9 mouse cellular contexts compared by ENCODE assay signal in genomic region chr14:16497226-16497661, GRCm38 (mm10).
DNase-seq lines count a peak whose midpoint lies in the region; ATAC-seq and TF ChIP-seq lines count a peak whose summit lies in the region.
"Had no signal": no experiment of that assay in that cellular context is flagged by ENCODE, and none has a peak within 500 bp of the region (broad histone marks: within the 10 kb centered on the region; RNA-seq: fewer than 3 reads in every experiment).

No protein-coding gene starts in this region.

- peak overlapping the region; percentile 27; the same call in 1 of the 2 replicates for H3K27ac ChIP-seq in brown adipose tissue, adult 24 weeks (replicated peaks; ENCODE audit: low read depth, low read length)
- peak overlapping the region; percentile 80 to 88 for H3K27ac ChIP-seq in heart, embryonic 14.5 days (replicated peaks in 1 of 2; ENCODE audit: control insufficient read depth in 1 of 2, insufficient read depth in 1 of 2, low read depth in 2 of 2, low read length in 2 of 2)
- H3K27ac ChIP-seq in layer of hippocampus, adult 2 months: no peak overlapping the region
- H3K27ac ChIP-seq in forebrain, embryonic 12.5 days: no peak overlapping the region

- WGBS in heart, embryonic 14.5 days: 40% methylated on average over 2 of the region's 2 CpGs
- WGBS in lung, adult 2 months: 28% methylated on average over 2 of the region's 2 CpGs
- 77% methylated on average over 2 of the region's 2 CpGs for WGBS in forebrain, embryonic 12.5 days

- H3K9ac ChIP-seq in heart, embryonic 14.5 days (ENCODE audit: low read length): no peak overlapping the region; the same call in 1 of the 2 replicates
- H3K9ac ChIP-seq in forebrain, embryonic 12.5 days: no peak overlapping the region

- peak; percentile 88 for DNase-seq in gastrocnemius, adult 18-20 months (ENCODE audit: low spot score)
- DNase-seq in gastrocnemius, postnatal 4 days (ENCODE audit: low spot score in 2 of 2): no peak
- DNase-seq in lung, adult 2 months: peak; percentile 27
- no peak for DNase-seq in kidney, adult 18-20 months
- DNase-seq in layer of hippocampus, adult 2 months (ENCODE audit: low spot score in 2 of 2): no peak
- DNase-seq: kidney, adult 9 months had no signal

- peak overlapping the region; percentile 18 for H3K4me2 ChIP-seq in heart, embryonic 14.5 days (ENCODE audit: low read length)
- H3K4me2 ChIP-seq in forebrain, embryonic 12.5 days: no peak overlapping the region

- no peaks in the 10 kb centered on the region for H3K9me3 ChIP-seq in heart, embryonic 14.5 days (ENCODE audit: control insufficient read depth, low read length)
- no peaks in the 10 kb centered on the region for H3K9me3 ChIP-seq in forebrain, embryonic 12.5 days

- no peaks in the 10 kb centered on the region for H3K27me3 ChIP-seq in heart, embryonic 14.5 days (ENCODE audit: control insufficient read depth, insufficient read depth, low read length)
- H3K27me3 ChIP-seq in forebrain, embryonic 12.5 days: no peaks in the 10 kb centered on the region

- H3K4me1 ChIP-seq in brown adipose tissue, adult 24 weeks (ENCODE audit: control insufficient read depth, insufficient read depth, insufficient read length, low read length): peaks cover 2% of the 10 kb centered on the region
- H3K4me1 ChIP-seq in heart, embryonic 14.5 days (ENCODE audit: control insufficient read depth in 2 of 2, insufficient read depth in 2 of 2, low read length in 2 of 2): peaks cover 17 to 29% of the 10 kb centered on the region in 2 experiments
- H3K4me1 ChIP-seq in lung, adult 2 months (ENCODE audit: control insufficient read depth, insufficient read depth, low read length): peaks cover 2% of the 10 kb centered on the region; the same call in 1 of the 2 replicates
- H3K4me1 ChIP-seq in forebrain, embryonic 12.5 days: no peaks in the 10 kb centered on the region

- ATAC-seq in heart, embryonic 14.5 days (ENCODE audit: insufficient number of reproducible peaks, insufficient read depth, low FRiP score, low read depth): peak; percentile 72
- ATAC-seq in forebrain, embryonic 12.5 days (ENCODE audit: low FRiP score): no peak

- no peak for TF ChIP-seq POLR2A in lung, adult 2 months (IDR thresholded peaks at IDR 0.05; ENCODE audit: borderline replicate concordance, extremely low read depth, low read depth, low read length)

- H3K36me3 ChIP-seq in heart, embryonic 14.5 days (ENCODE audit: control insufficient read depth, insufficient read depth, low read length): 0 out of 2 replicates have a peak, but pooled peaks cover 4% of the 10 kb centered on the region
- H3K36me3 ChIP-seq in forebrain, embryonic 12.5 days (replicated peaks): no peaks in the 10 kb centered on the region

- TF ChIP-seq CTCF in lung, adult 2 months (IDR thresholded peaks at IDR 0.05; ENCODE audit: insufficient read depth, low read length): no peak
- no peak for TF ChIP-seq CTCF in layer of hippocampus, adult 2 months (conservative IDR thresholded peaks at IDR 0.05)

- H3K4me3 ChIP-seq in brown adipose tissue, adult 24 weeks (ENCODE audit: insufficient read depth, low read depth, low read length): no peak overlapping the region
- no peak overlapping the region for H3K4me3 ChIP-seq in heart, embryonic 14.5 days (ENCODE audit: control insufficient read depth in 1 of 2, insufficient read depth in 1 of 2, low read depth in 1 of 2, low read length in 2 of 2)
- no peak overlapping the region for H3K4me3 ChIP-seq in lung, adult 2 months (replicated peaks; ENCODE audit: extremely low read depth, low read depth, low read length)
- no peak overlapping the region for H3K4me3 ChIP-seq in layer of hippocampus, adult 2 months
- H3K4me3 ChIP-seq in forebrain, embryonic 12.5 days (replicated peaks): no peak overlapping the region

Comparison
In these comparisons a context has a peak if more than half of its experiments do, and no peak if none do; other contexts are left out.
1. DNase-seq: peak in gastrocnemius, adult 18-20 months (single experiment) and lung, adult 2 months (single experiment); none in gastrocnemius, postnatal 4 days (0 of 2), kidney, adult 18-20 months (single experiment) and layer of hippocampus, adult 2 months (0 of 2).
2. H3K27ac ChIP-seq: peak in brown adipose tissue, adult 24 weeks (single experiment) and heart, embryonic 14.5 days (2 of 2); none in layer of hippocampus, adult 2 months (single experiment) and forebrain, embryonic 12.5 days (single experiment).